Mouse (Mus musculus): ENCODE results near the gene Gse1. TPM values are rescaled to one million over a fixed set of nuclear protein-coding genes. Genes with fewer than 3 reads are reported as not detected.

Gse1 gene
- total RNA-seq, 2 experiments from 2014 or later = 105 to 134 TPM

GRCm38 (mm10) chr8:120532517-120533215 is 304.4 kb downstream of the Gse1 start:
- ATAC-seq (replicated peaks; ENCODE audit: low FRiP score, poor library complexity, severe bottlenecking) = no peak

- ATAC-seq (replicated peaks; ENCODE audit: low FRiP score, poor library complexity, severe bottlenecking) = no peak
These were observed 305.1 kb downstream of the Gse1 start for GRCm38 (mm10) chr8:120533380-120533779.

GRCm38 (mm10) chr8:120534080-120534479 is 305.8 kb downstream of the Gse1 start:
- no peak for ATAC-seq (replicated peaks; ENCODE audit: low FRiP score, poor library complexity, severe bottlenecking)

GRCm38 (mm10) chr8:120534504-120535368 is 306.5 kb downstream of the Gse1 start:
- peak; percentile 56 for ATAC-seq (replicated peaks; ENCODE audit: low FRiP score, poor library complexity, severe bottlenecking)

GRCm38 (mm10) chr8:120535452-120536305 is 307.4 kb downstream of the Gse1 start:
- ATAC-seq (replicated peaks; ENCODE audit: low FRiP score, poor library complexity, severe bottlenecking) = no peak

- no peak; the same call in 1 of the 2 replicates for ATAC-seq (replicated peaks; ENCODE audit: low FRiP score, poor library complexity, severe bottlenecking)
These were observed 308.3 kb downstream of the Gse1 start for GRCm38 (mm10) chr8:120536306-120537206.

- ATAC-seq (replicated peaks; ENCODE audit: low FRiP score, poor library complexity, severe bottlenecking) = peak; percentile 71
These were observed 309.1 kb downstream of the Gse1 start for GRCm38 (mm10) chr8:120537207-120537817.

- ATAC-seq (replicated peaks; ENCODE audit: low FRiP score, poor library complexity, severe bottlenecking) = no peak
These were observed 309.7 kb downstream of the Gse1 start for GRCm38 (mm10) chr8:120537818-120538396.

GRCm38 (mm10) chr8:120538397-120539240 is 310.4 kb downstream of the Gse1 start:
- peak; percentile 30 for ATAC-seq (replicated peaks; ENCODE audit: low FRiP score, poor library complexity, severe bottlenecking)

- ATAC-seq (replicated peaks; ENCODE audit: low FRiP score, poor library complexity, severe bottlenecking) = no peak
These were observed 311.1 kb downstream of the Gse1 start for GRCm38 (mm10) chr8:120539381-120539774.

GRCm38 (mm10) chr8:120539775-120540625 is 311.7 kb downstream of the Gse1 start:
- ATAC-seq (replicated peaks; ENCODE audit: low FRiP score, poor library complexity, severe bottlenecking) = peak; percentile 50

GRCm38 (mm10) chr8:120542995-120543394 is 314.7 kb downstream of the Gse1 start:
- ATAC-seq (replicated peaks; ENCODE audit: low FRiP score, poor library complexity, severe bottlenecking) = no peak

GRCm38 (mm10) chr8:120543416-120544055 is 315.3 kb downstream of the Gse1 start:
- no peak for ATAC-seq (replicated peaks; ENCODE audit: low FRiP score, poor library complexity, severe bottlenecking)

- no peak for ATAC-seq (replicated peaks; ENCODE audit: low FRiP score, poor library complexity, severe bottlenecking)
These were observed 315.9 kb downstream of the Gse1 start for GRCm38 (mm10) chr8:120544155-120544554.

- ATAC-seq (replicated peaks; ENCODE audit: low FRiP score, poor library complexity, severe bottlenecking) = no peak
These were observed 319.3 kb downstream of the Gse1 start for GRCm38 (mm10) chr8:120547562-120547961.

- ATAC-seq (replicated peaks; ENCODE audit: low FRiP score, poor library complexity, severe bottlenecking) = no peak
These were observed 320.1 kb downstream of the Gse1 start for GRCm38 (mm10) chr8:120548313-120548761.

All from erythroid progenitor cell, adult 5-6 weeks (primary cell).